Mouse (Mus musculus) cerebellum, adult 2 months (tissue): ENCODE measurements at regions not wholly inside any gene's neighbourhood (a gene's known extent, or its start where the extent isn't known, plus 50 kb on each side); places are given as distances from the start of the nearest gene placed in this dataset.

ENCODE experiments used
- DNase-seq, 2 experiments: peaks; one replicate each; pipeline ENCODE4 v3.0.0; 2021
- H3K27ac ChIP-seq: fragments of 200-500 bp; 2 replicates; pipeline ENCODE4 v1.5.1; 2012; ENCODE audit warnings: low read length, control low read depth, inconsistent platforms; ENCODE audit not compliant: insufficient read depth
- H3K27me3 ChIP-seq: fragments of 200-500 bp; 2 replicates; pipeline ENCODE4 v1.6.1; 2012; ENCODE audit warnings: inconsistent platforms, mild to moderate bottlenecking, low read length, moderate library complexity; ENCODE audit not compliant: control insufficient read depth, insufficient read depth
- H3K4me1 ChIP-seq: fragments of 200-500 bp; 2 replicates; pipeline ENCODE4 v1.6.1; 2011; ENCODE audit warnings: low read length; ENCODE audit not compliant: control insufficient read depth, insufficient read depth
- H3K4me3 ChIP-seq: fragments of 200-500 bp; replicated peaks from 2 replicates; pipeline ENCODE3; 2011; ENCODE audit warnings: mild to moderate bottlenecking, low read depth, low read length, control low read depth; ENCODE audit not compliant: insufficient read depth
- CTCF ChIP-seq: fragments of 200-500 bp; IDR thresholded peaks from 2 replicates; pipeline ENCODE4 v1.5.1; 2011; ENCODE audit warnings: low read depth, mild to moderate bottlenecking, control low read depth, low read length, moderate library complexity, borderline replicate concordance; ENCODE audit not compliant: insufficient read depth
- POLR2A ChIP-seq: fragments of 200-500 bp; IDR thresholded peaks from 2 replicates; pipeline ENCODE4 v1.6.1; 2011; ENCODE audit warnings: low read length, control low read depth, borderline replicate concordance; ENCODE audit not compliant: insufficient read depth
- WGBS: fragments of 180-500 bp; shearing (Covaris S2); methylation state at CpG from one replicate; pipeline ENCODE4 v1.1.7; 2018; 5-methylcytosine and 5-hydroxymethylcytosine counted together

- Histone ChIP-seq H3K27ac (no peak overlapping the region), H3K4me1 (no peaks in the 10 kb centered on the region), H3K4me3 (no peak overlapping the region), H3K27me3 (no peaks in the 10 kb centered on the region)
- WGBS: 64% methylated on average over 2 of the region's 2 CpGs
- DNase-seq: no peak
- TF ChIP-seq CTCF: no peak
- TF ChIP-seq POLR2A: no peak
These were observed 106.8 kb downstream of the Atp6ap1l start for GRCm38 (mm10) chr13:90798381-90798780.

- H3K4me3 ChIP-seq: no peak overlapping the region
- no peak for DNase-seq
- no peaks in the 10 kb centered on the region for H3K4me1 ChIP-seq
- 91% methylated on average over 3 of the region's 3 CpGs for WGBS
- no peak overlapping the region for H3K27ac ChIP-seq
- TF ChIP-seq CTCF: no peak
- no peak for TF ChIP-seq POLR2A
- no peaks in the 10 kb centered on the region for H3K27me3 ChIP-seq
These were observed 107.9 kb downstream of the Atp6ap1l start for GRCm38 (mm10) chr13:90797209-90797608.

DNA sequence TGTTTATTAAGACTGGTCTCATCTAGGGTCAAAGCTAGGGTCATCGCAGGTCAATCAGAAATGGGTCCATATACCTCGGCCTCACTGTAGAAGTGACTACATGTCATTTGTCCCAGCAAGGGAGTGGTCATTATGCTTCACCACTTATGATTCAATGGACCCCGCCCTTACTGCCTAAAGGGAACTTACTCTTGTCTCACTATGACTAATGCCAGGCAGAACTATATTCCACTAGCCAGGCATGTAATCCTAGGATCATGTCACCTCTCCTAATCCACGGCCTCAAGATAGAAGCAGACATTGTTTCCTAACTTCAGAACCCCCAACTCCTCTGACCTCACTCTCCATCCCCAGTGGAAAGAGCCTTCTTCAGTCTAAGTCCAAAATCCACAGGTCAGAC, 108.3 kb downstream of the Atp6ap1l start:
- no peak overlapping the region for H3K27ac ChIP-seq
- H3K4me3 ChIP-seq: no peak overlapping the region
- DNase-seq: no peak
- TF ChIP-seq POLR2A: no peak
- no peak for TF ChIP-seq CTCF
- no peaks in the 10 kb centered on the region for H3K4me1 ChIP-seq
- WGBS: 97% methylated on average over 4 of the region's 4 CpGs
- H3K27me3 ChIP-seq: no peaks in the 10 kb centered on the region

DNA sequence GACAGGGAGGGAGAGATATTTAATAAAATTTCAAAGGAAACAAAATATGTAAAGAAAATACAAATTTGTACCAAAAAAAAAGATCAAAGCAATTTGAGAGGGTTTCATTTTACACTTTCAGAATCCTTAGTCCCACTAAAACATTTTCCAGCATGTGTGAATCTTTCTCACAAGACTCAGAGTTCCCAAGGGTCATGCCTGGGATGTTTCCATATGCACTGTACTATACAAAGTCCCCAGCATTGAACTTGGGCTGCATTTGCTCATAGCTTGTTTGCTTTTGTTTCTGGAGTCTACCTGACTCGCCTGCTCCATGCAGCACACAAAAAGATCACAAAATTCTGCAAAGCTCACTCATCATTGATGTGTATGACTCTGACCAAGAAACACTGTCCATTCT, 122.7 kb downstream of the Atp6ap1l start:
- Histone ChIP-seq H3K4me1 (no peaks in the 10 kb centered on the region; the same call in 1 of the 2 replicates), H3K4me3 (no peak overlapping the region), H3K27ac (no peak overlapping the region), H3K27me3 (no peaks in the 10 kb centered on the region)
- TF ChIP-seq CTCF (no peak), POLR2A (no peak)
- no peak for DNase-seq
- WGBS: 83% methylated on average over 1 of the region's 1 CpGs

GRCm38 (mm10) chr13:90781974-90782373, 123.2 kb downstream of the Atp6ap1l start:
- no peaks in the 10 kb centered on the region; the same call in 1 of the 2 replicates for H3K4me1 ChIP-seq
- H3K4me3 ChIP-seq: no peak overlapping the region
- DNase-seq: no peak
- no peak for TF ChIP-seq POLR2A
- 10% methylated on average over 2 of the region's 2 CpGs for WGBS
- H3K27me3 ChIP-seq: no peaks in the 10 kb centered on the region
- H3K27ac ChIP-seq: no peak overlapping the region

DNA sequence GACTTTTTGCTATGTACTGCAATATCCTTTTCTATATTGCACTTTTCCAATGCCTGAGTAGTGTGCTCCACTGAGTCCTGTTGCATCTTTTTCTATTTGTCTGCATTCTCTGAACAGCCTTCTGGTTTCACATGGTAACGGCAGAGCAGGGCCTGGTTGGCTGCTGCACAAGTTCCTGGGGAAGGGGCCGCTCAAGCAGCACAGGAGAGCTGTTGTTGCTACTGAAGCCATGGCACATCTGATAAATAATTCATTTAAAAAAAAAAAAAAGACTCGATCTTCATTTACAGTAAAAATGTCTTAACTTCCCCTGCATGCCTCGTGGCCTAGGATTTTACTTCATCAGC, 127.2 kb downstream of the Atp6ap1l start:
- Histone ChIP-seq H3K4me3 (no peak overlapping the region), H3K4me1 (no peaks in the 10 kb centered on the region; the same call in 1 of the 2 replicates), H3K27me3 (no peaks in the 10 kb centered on the region), H3K27ac (no peak overlapping the region)
- TF ChIP-seq POLR2A: no peak
- TF ChIP-seq CTCF: no peak
- no peak for DNase-seq
- 15% methylated on average over 4 of the region's 4 CpGs for WGBS

- Histone ChIP-seq H3K4me3 (no peak overlapping the region), H3K27me3 (no peaks in the 10 kb centered on the region), H3K27ac (no peak overlapping the region), H3K4me1 (no peaks in the 10 kb centered on the region; the same call in 1 of the 2 replicates)
- DNase-seq: no peak
- no peak for TF ChIP-seq POLR2A
- TF ChIP-seq CTCF: no peak
- 64% methylated on average over 5 of the region's 5 CpGs for WGBS
These were observed 127.8 kb downstream of the Atp6ap1l start for GRCm38 (mm10) chr13:90777123-90777951.

- DNase-seq: no peak
- no peaks in the 10 kb centered on the region for H3K27me3 ChIP-seq
- 84% methylated on average over 2 of the region's 2 CpGs for WGBS
- TF ChIP-seq CTCF (no peak), POLR2A (no peak)
- H3K4me3 ChIP-seq: no peak overlapping the region
- H3K27ac ChIP-seq: no peak overlapping the region
- no peaks in the 10 kb centered on the region; the same call in 1 of the 2 replicates for H3K4me1 ChIP-seq
These were observed 143.0 kb downstream of the Atp6ap1l start for GRCm38 (mm10) chr13:90762154-90762553.
